25 mouse cellular contexts compared by ENCODE assay signal in the genomic region with DNA sequence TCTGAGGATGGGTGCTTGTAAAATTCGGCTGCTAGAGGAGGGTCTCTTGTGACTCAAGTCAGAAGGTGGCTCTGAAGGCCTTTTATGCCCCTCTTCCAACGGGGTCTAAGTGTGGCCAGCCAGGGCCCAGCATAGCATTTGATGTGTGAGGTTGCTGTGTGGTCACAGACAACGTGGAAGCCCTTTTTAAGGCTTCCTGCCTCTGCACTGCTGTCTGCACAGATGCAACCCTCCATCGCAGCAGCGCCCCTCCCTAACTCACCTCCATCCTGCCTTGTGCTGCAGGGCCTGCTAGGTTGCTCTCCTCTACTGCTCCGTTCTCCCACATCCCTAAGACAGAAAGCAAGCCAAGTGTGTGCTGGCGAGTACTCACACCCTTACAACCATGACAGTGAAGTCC. TPM values are rescaled to one million over a fixed set of nuclear protein-coding genes. Genes with fewer than 3 reads are reported as not detected.
DNase-seq lines count a peak whose midpoint lies in the region; ATAC-seq and TF ChIP-seq lines count a peak whose summit lies in the region.
"Had no signal": no experiment of that assay in that cellular context is flagged by ENCODE, and none has a peak within 500 bp of the region (broad histone marks: within the 10 kb centered on the region; RNA-seq: fewer than 3 reads in every experiment).

No protein-coding gene starts in this region.

- DNase-seq in heart, adult 2 months: no peak
- no peak for DNase-seq in heart, adult 18-20 months
- DNase-seq in hindbrain, embryonic 10.5 days (ENCODE audit: low spot score): no peak
- DNase-seq in ES-E14 (ENCODE audit: low read depth, low spot score): no peak
- DNase-seq in urinary bladder, postnatal 14 days (ENCODE audit: low spot score): no peak
- DNase-seq: adrenal gland, postnatal 14 days; B cell, adult 2 months; cerebellum, adult 8-10 months; cerebellum, postnatal 36 days; kidney, adult 8-10 months; retina, postnatal 1 day; right cerebral cortex, postnatal 25 days; spleen, adult 18-20 months had no signal

- no peaks in the 10 kb centered on the region for H3K79me2 ChIP-seq in heart, adult 2 months (replicated peaks; ENCODE audit: control insufficient read depth, insufficient read depth, low read length)

- no peaks in the 10 kb centered on the region for H3K27me3 ChIP-seq in heart, adult 2 months (ENCODE audit: control insufficient read depth, insufficient read depth, low read length)
- peaks cover 5% of the 10 kb centered on the region; the same call in 1 of the 2 replicates for H3K27me3 ChIP-seq in hindbrain, embryonic 10.5 days (ENCODE audit: insufficient read depth, poor library complexity, severe bottlenecking)
- H3K27me3 ChIP-seq in hindbrain, embryonic 13.5 days: no peaks in the 10 kb centered on the region
- H3K27me3 ChIP-seq in E14TG2a.4 (ENCODE audit: insufficient read depth, low read length): no peaks in the 10 kb centered on the region
- H3K27me3 ChIP-seq: embryonic facial prominence, embryonic 15.5 days; midbrain, embryonic 13.5 days; neural tube, embryonic 12.5 days had no signal

- no peak for ATAC-seq in hindbrain, embryonic 13.5 days (ENCODE audit: low FRiP score)
- ATAC-seq: forebrain, embryonic 16.5 days; inflammation-experienced regulatory T-cells, adult 6 months; midbrain, embryonic 13.5 days had no signal

- TF ChIP-seq POLR2A in heart, adult 2 months (IDR thresholded peaks at IDR 0.05; ENCODE audit: insufficient read depth, low read depth, low read length): no peak

- in situ Hi-C loops in ES-E14 (cut with MboI; ENCODE audit: low sequenced_read_pairs in 2 of 2, unreplicated experiment in 2 of 2): no loop called here

- H3K27ac ChIP-seq in heart, adult 2 months: peak overlapping the region; percentile 88
- H3K27ac ChIP-seq in hindbrain, embryonic 10.5 days: 0 out of 2 replicates have a peak overlapping the region, but pooled peaks have one; percentile 12
- H3K27ac ChIP-seq in hindbrain, embryonic 13.5 days: no peak overlapping the region
- H3K27ac ChIP-seq in ES-E14 (ENCODE audit: insufficient read depth, low read depth, low read length, poor library complexity, severe bottlenecking): peak overlapping the region; percentile 79
- H3K27ac ChIP-seq: embryonic facial prominence, embryonic 15.5 days; hindbrain, embryonic 14.5 days; layer of hippocampus, adult 2 months; midbrain, embryonic 13.5 days; neural tube, embryonic 12.5 days had no signal

- H3K36me3 ChIP-seq in heart, adult 2 months (ENCODE audit: control insufficient read depth, insufficient read depth, low read length): no peaks in the 10 kb centered on the region
- no peaks in the 10 kb centered on the region for H3K36me3 ChIP-seq in hindbrain, embryonic 10.5 days
- no peaks in the 10 kb centered on the region for H3K36me3 ChIP-seq in hindbrain, embryonic 13.5 days
- H3K36me3 ChIP-seq in E14TG2a.4 (ENCODE audit: insufficient read depth, low read length): peaks cover 17% of the 10 kb centered on the region
- H3K36me3 ChIP-seq in ES-E14 (ENCODE audit: control insufficient read depth, insufficient read depth, low read length, poor library complexity, severe bottlenecking): no peaks in the 10 kb centered on the region; the same call in 1 of the 2 replicates
- H3K36me3 ChIP-seq: embryonic facial prominence, embryonic 15.5 days; midbrain, embryonic 13.5 days; neural tube, embryonic 12.5 days had no signal

- 45% methylated on average over 7 of the region's 7 CpGs for WGBS in heart, adult 2 months
- WGBS in hindbrain, embryonic 10.5 days: 72% methylated on average over 7 of the region's 7 CpGs
- WGBS in hindbrain, embryonic 13.5 days: 76% methylated on average over 7 of the region's 7 CpGs

- no peak overlapping the region for H3K4me2 ChIP-seq in hindbrain, embryonic 13.5 days
- H3K4me2 ChIP-seq: embryonic facial prominence, embryonic 15.5 days; hindbrain, embryonic 14.5 days; midbrain, embryonic 13.5 days; neural tube, embryonic 12.5 days had no signal

- no peak overlapping the region for H3K4me3 ChIP-seq in heart, adult 2 months
- H3K4me3 ChIP-seq in hindbrain, embryonic 10.5 days: no peak overlapping the region
- H3K4me3 ChIP-seq in hindbrain, embryonic 13.5 days: no peak overlapping the region
- H3K4me3 ChIP-seq in E14TG2a.4 (replicated peaks; ENCODE audit: low read length) (peak overlapping the region; percentile 81), ES-E14 (ENCODE audit: insufficient read depth in 1 of 2, low read depth in 1 of 2, low read length in 2 of 2, poor library complexity in 1 of 2, severe bottlenecking in 1 of 2) (peak overlapping the region; percentile 6 to 44; a peak in 3 of 4 replicates)
- H3K4me3 ChIP-seq: embryonic facial prominence, embryonic 15.5 days; layer of hippocampus, adult 2 months; midbrain, embryonic 13.5 days; neural tube, embryonic 12.5 days had no signal

- no peak for TF ChIP-seq CTCF in heart, adult 2 months (IDR thresholded peaks at IDR 0.05)
- no peak for TF ChIP-seq CTCF in E14TG2a.4 (conservative IDR thresholded peaks at IDR 0.05; ENCODE audit: low read length)

- no peaks in the 10 kb centered on the region for H3K9me3 ChIP-seq in hindbrain, embryonic 10.5 days
- H3K9me3 ChIP-seq in hindbrain, embryonic 13.5 days: no peaks in the 10 kb centered on the region
- H3K9me3 ChIP-seq in E14TG2a.4 (ENCODE audit: low read length): no peaks in the 10 kb centered on the region
- H3K9me3 ChIP-seq in ES-E14 (ENCODE audit: control insufficient read depth, insufficient read depth, low read depth, low read length): no peaks in the 10 kb centered on the region
- H3K9me3 ChIP-seq: embryonic facial prominence, embryonic 15.5 days; midbrain, embryonic 13.5 days; neural tube, embryonic 12.5 days had no signal

- H3K9ac ChIP-seq in heart, adult 2 months (ENCODE audit: low read depth, low read length): peak overlapping the region; percentile 12
- H3K9ac ChIP-seq in hindbrain, embryonic 13.5 days: no peak overlapping the region
- peak overlapping the region; percentile 57 for H3K9ac ChIP-seq in ES-E14 (ENCODE audit: insufficient read depth, low read depth, low read length, poor library complexity, severe bottlenecking)
- H3K9ac ChIP-seq: embryonic facial prominence, embryonic 15.5 days; hindbrain, embryonic 14.5 days; midbrain, embryonic 13.5 days; neural tube, embryonic 12.5 days had no signal

- intact Hi-C loops in heart, adult 2 months (cut with DNase I): no loop called here

- no peak for TF ChIP-seq EP300 in heart, adult 2 months (IDR thresholded peaks at IDR 0.05; ENCODE audit: insufficient read depth, low read depth, low read length)

- peaks cover 13% of the 10 kb centered on the region for H3K4me1 ChIP-seq in heart, adult 2 months (ENCODE audit: control insufficient read depth, insufficient read depth, low read length)
- peaks cover 15% of the 10 kb centered on the region for H3K4me1 ChIP-seq in hindbrain, embryonic 10.5 days (replicated peaks)
- peaks cover 4% of the 10 kb centered on the region for H3K4me1 ChIP-seq in hindbrain, embryonic 13.5 days (replicated peaks)
- H3K4me1 ChIP-seq in E14TG2a.4 (replicated peaks; ENCODE audit: low read depth, low read length): peaks cover 65% of the 10 kb centered on the region
- peaks cover 4 to 18% of the 10 kb centered on the region in 2 experiments; a peak in 3 of 4 replicates for H3K4me1 ChIP-seq in ES-E14 (ENCODE audit: control insufficient read depth in 2 of 2, insufficient read depth in 2 of 2, low read length in 2 of 2, poor library complexity in 1 of 2)
- H3K4me1 ChIP-seq: embryonic facial prominence, embryonic 15.5 days; midbrain, embryonic 13.5 days; neural tube, embryonic 12.5 days had no signal

TF ChIP-seq in ES-E14, 5 proteins besides CTCF, POLR2A, EP300 and RAD21:
- TF ChIP-seq HCFC1 (IDR thresholded peaks at IDR 0.05; ENCODE audit: borderline replicate concordance, insufficient read depth, low read length): no peak
- TF ChIP-seq MAFK (IDR thresholded peaks at IDR 0.05; ENCODE audit: insufficient read depth, low read depth, low read length): no peak
- TF ChIP-seq CHD2 (IDR thresholded peaks at IDR 0.05; ENCODE audit: low read depth, low read length): no peak
- TF ChIP-seq ZC3H11A (IDR thresholded peaks at IDR 0.05; ENCODE audit: borderline replicate concordance, low read depth, low read length): no peak
- TF ChIP-seq ZNF384 (IDR thresholded peaks at IDR 0.05; ENCODE audit: low read depth, low read length): no peak

RNA-seq across cellular contexts. Expression of gene Csnk2a1, which starts 36.5 kb away (rescaled TPM):
- total RNA-seq in heart, adult 2 months (2021): 10 to 100 TPM; 89.0 to 94.1 TPM
- polyA plus RNA-seq in heart, adult 2 months (2012; rRNA removed): 40.7 and 74.9 TPM in 2 replicates
- 10 to 100 TPM; 96.8 to 97.5 TPM for total RNA-seq in heart, adult 18-20 months (2021)
- polyA plus RNA-seq in hindbrain, embryonic 10.5 days (2016; fragmentation: Nextera tagmentation; extraction: Ambion mirVana): 83.7 and 91.3 TPM in 2 replicates
- 122 and 127 TPM in 2 replicates for polyA plus RNA-seq in hindbrain, embryonic 13.5 days (2015; fragmentation: Nextera tagmentation; extraction: Ambion mirVana)
- total RNA-seq in ES-E14 (2012; rRNA removed): 116 and 134 TPM in 2 replicates

RNA-seq across cellular contexts. Expression of gene Tcf15, which starts 46.8 kb away (rescaled TPM):
- total RNA-seq in heart, adult 2 months (2021): 10 to 100 TPM; 26.7 to 32.1 TPM
- polyA plus RNA-seq in heart, adult 2 months (2012; rRNA removed): 21.2 and 25.9 TPM in 2 replicates
- 10 to 100 TPM; 16.4 to 18.9 TPM for total RNA-seq in heart, adult 18-20 months (2021)
- 5.2 and 7.6 TPM in 2 replicates for polyA plus RNA-seq in hindbrain, embryonic 10.5 days (2016; fragmentation: Nextera tagmentation; extraction: Ambion mirVana)
- polyA plus RNA-seq in hindbrain, embryonic 13.5 days (2015; fragmentation: Nextera tagmentation; extraction: Ambion mirVana): 2.8 and 3.2 TPM in 2 replicates
- 22.4 and 54.6 TPM in 2 replicates for total RNA-seq in ES-E14 (2012; rRNA removed)
- total RNA-seq: CH12.LX; liver, adult 2 months; megakaryocyte, adult 5-6 weeks had no signal
- polyA plus RNA-seq: inflammation-experienced regulatory T-cells, adult 6 months; liver, adult 2 months had no signal

Comparison
In these comparisons a context has a peak if more than half of its experiments do, and no peak if none do; other contexts are left out.
1. H3K4me3 ChIP-seq: peak in E14TG2a.4 (single experiment) and ES-E14 (2 of 2); none in heart, adult 2 months (single experiment), hindbrain, embryonic 10.5 days (single experiment) and hindbrain, embryonic 13.5 days (single experiment).